ENCODE assay signal across 8 mouse cellular contexts in genomic region chr7:28373131-28373581, GRCm38 (mm10). TPM values are rescaled to one million over a fixed set of nuclear protein-coding genes. Genes with fewer than 3 reads are reported as not detected.
DNase-seq lines count a peak whose midpoint lies in the region; ATAC-seq and TF ChIP-seq lines count a peak whose summit lies in the region.

No protein-coding gene starts in this region.

- peak; percentile 11 for ATAC-seq in limb, embryonic 14.5 days (ENCODE audit: low FRiP score, low read depth)
- peak; percentile 18 for ATAC-seq in midbrain, postnatal 0 days (ENCODE audit: low FRiP score)
- peak; percentile 0; the same call in 1 of the 2 replicates for ATAC-seq in stomach, embryonic 15.5 days (ENCODE audit: insufficient read depth, low FRiP score, low read depth)

- peak overlapping the region; percentile 47 for H3K4me2 ChIP-seq in limb, embryonic 14.5 days (replicated peaks; ENCODE audit: low read depth, low read length, severe bottlenecking)
- peak overlapping the region; percentile 99 for H3K4me2 ChIP-seq in midbrain, postnatal 0 days (ENCODE audit: low read depth, low read length, poor library complexity, severe bottlenecking)
- H3K4me2 ChIP-seq in stomach, embryonic 15.5 days, result peak overlapping the region; percentile 69

- no peak for TF ChIP-seq POLR2A in cortical plate, adult 2 months (IDR thresholded peaks at IDR 0.05; ENCODE audit: extremely low read depth, insufficient read depth, low read length)
- no peak for TF ChIP-seq POLR2A in limb, embryonic 14.5 days (IDR thresholded peaks at IDR 0.05; ENCODE audit: borderline replicate concordance, extremely low read depth, insufficient read depth, insufficient read length)

- no peaks in the 10 kb centered on the region for H3K27me3 ChIP-seq in limb, embryonic 14.5 days (ENCODE audit: control insufficient read depth, insufficient read depth, low read length)
- no peaks in the 10 kb centered on the region for H3K27me3 ChIP-seq in midbrain, postnatal 0 days (ENCODE audit: insufficient read depth, low read length)
- no peaks in the 10 kb centered on the region for H3K27me3 ChIP-seq in stomach, embryonic 15.5 days (replicated peaks)

- H3K36me3 ChIP-seq in limb, embryonic 14.5 days (ENCODE audit: control insufficient read depth, insufficient read depth, low read length), result peaks cover 35% of the 10 kb centered on the region
- no peaks in the 10 kb centered on the region for H3K36me3 ChIP-seq in midbrain, postnatal 0 days (ENCODE audit: insufficient read depth, low read length)
- H3K36me3 ChIP-seq in stomach, embryonic 15.5 days, result peaks cover 9% of the 10 kb centered on the region

- under 1% methylated on average over 9 of the region's 9 CpGs for WGBS in limb, embryonic 14.5 days
- WGBS in midbrain, postnatal 0 days, result under 1% methylated on average over 9 of the region's 9 CpGs
- WGBS in stomach, embryonic 15.5 days, result under 1% methylated on average over 9 of the region's 9 CpGs

- peak; percentile 78 for DNase-seq in ovary, postnatal 14 days (ENCODE audit: low spot score)
- no peak for DNase-seq in ovary, postnatal 36 days (ENCODE audit: low spot score)
- DNase-seq in gastrocnemius, postnatal 25 days, result peak; percentile 66
- peak; percentile 84 to 88 for DNase-seq in kidney, adult 8-10 months
- DNase-seq in limb, embryonic 14.5 days (ENCODE audit: low spot score), result peak; percentile 95
- peak; percentile 92 for DNase-seq in midbrain, postnatal 0 days (ENCODE audit: low spot score)

- TF ChIP-seq CTCF in cortical plate, adult 2 months (IDR thresholded peaks at IDR 0.05; ENCODE audit: extremely low read depth, insufficient read depth, low read length), result peak; percentile 65
- TF ChIP-seq CTCF in midbrain, postnatal 0 days (IDR thresholded peaks at IDR 0.05), result peak; percentile 81

- no peak overlapping the region for H3K27ac ChIP-seq in cortical plate, adult 2 months (ENCODE audit: insufficient read depth, low read length)
- peak overlapping the region; percentile 87 for H3K27ac ChIP-seq in limb, embryonic 14.5 days (replicated peaks; ENCODE audit: low read depth, low read length)
- peak overlapping the region; percentile 51 for H3K27ac ChIP-seq in midbrain, postnatal 0 days (ENCODE audit: low read depth, low read length)
- peak overlapping the region; percentile 95 for H3K27ac ChIP-seq in stomach, embryonic 15.5 days

- no peaks in the 10 kb centered on the region; the same call in 1 of the 2 replicates for H3K4me1 ChIP-seq in cortical plate, adult 2 months (ENCODE audit: control insufficient read depth, insufficient read depth, low read length)
- peaks cover 41% of the 10 kb centered on the region for H3K4me1 ChIP-seq in limb, embryonic 14.5 days (ENCODE audit: control insufficient read depth, insufficient read depth, low read length)
- H3K4me1 ChIP-seq in midbrain, postnatal 0 days (ENCODE audit: insufficient read depth, low read length), result peaks cover 18% of the 10 kb centered on the region; the same call in 1 of the 2 replicates
- H3K4me1 ChIP-seq in stomach, embryonic 15.5 days, result peaks cover 40% of the 10 kb centered on the region

- no peaks in the 10 kb centered on the region for H3K9me3 ChIP-seq in limb, embryonic 14.5 days (ENCODE audit: control insufficient read depth, low read length)
- no peaks in the 10 kb centered on the region for H3K9me3 ChIP-seq in midbrain, postnatal 0 days (ENCODE audit: low read length)
- H3K9me3 ChIP-seq in stomach, embryonic 15.5 days, result no peaks in the 10 kb centered on the region

- H3K4me3 ChIP-seq in cortical plate, adult 2 months (ENCODE audit: insufficient read depth, low read length), result peak overlapping the region; percentile 26
- peak overlapping the region; percentile 82 for H3K4me3 ChIP-seq in limb, embryonic 14.5 days (replicated peaks; ENCODE audit: low read length)
- peak overlapping the region; percentile 77 for H3K4me3 ChIP-seq in midbrain, postnatal 0 days (ENCODE audit: low read depth, low read length)
- H3K4me3 ChIP-seq in stomach, embryonic 15.5 days (replicated peaks), result peak overlapping the region; percentile 63

- no peak overlapping the region for H3K9ac ChIP-seq in limb, embryonic 14.5 days (ENCODE audit: low read depth, low read length, severe bottlenecking)
- H3K9ac ChIP-seq in midbrain, postnatal 0 days (replicated peaks; ENCODE audit: low read length, poor library complexity, severe bottlenecking), result no peak overlapping the region
- H3K9ac ChIP-seq in stomach, embryonic 15.5 days, result no peak overlapping the region; the same call in 1 of the 2 replicates

RNA-seq across cellular contexts. Expression of gene Plekhg2, which starts 0.8 kb away (rescaled TPM):
- polyA plus RNA-seq in cortical plate, adult 2 months (2012; rRNA removed), result 3.5 and 4.2 TPM in 2 replicates
- total RNA-seq in gastrocnemius, postnatal 25 days (2021), result 1 to 10 TPM; 4.7 to 7.3 TPM
- 67.3 and 87.8 TPM in 2 replicates for polyA plus RNA-seq in limb, embryonic 14.5 days (2012; rRNA removed)
- 59.0 and 69.1 TPM in 2 replicates for polyA plus RNA-seq in limb, embryonic 14.5 days (2014; fragmentation: Nextera tagmentation; extraction: Ambion mirVana)
- total RNA-seq in midbrain, postnatal 0 days (2014; rRNA removed), result 15.3 and 19.4 TPM in 2 replicates
- polyA plus RNA-seq in midbrain, postnatal 0 days (2015; fragmentation: Nextera tagmentation; extraction: Ambion mirVana), result 7.9 and 8.0 TPM in 2 replicates
- polyA plus RNA-seq in stomach, embryonic 15.5 days (2015; fragmentation: Nextera tagmentation; extraction: Ambion mirVana), result 48.4 and 52.3 TPM in 2 replicates

RNA-seq across cellular contexts. Expression of gene Zfp36, which starts 6.9 kb away (rescaled TPM):
- 3.6 and 3.8 TPM in 2 replicates for polyA plus RNA-seq in cortical plate, adult 2 months (2012; rRNA removed)
- 1 to 10 TPM; 7.3 to 7.6 TPM for total RNA-seq in gastrocnemius, postnatal 25 days (2021)
- polyA plus RNA-seq in limb, embryonic 14.5 days (2012; rRNA removed), result 12.3 and 19.0 TPM in 2 replicates
- 16.0 TPM in 2 replicates for polyA plus RNA-seq in limb, embryonic 14.5 days (2014; fragmentation: Nextera tagmentation; extraction: Ambion mirVana)
- total RNA-seq in midbrain, postnatal 0 days (2014; rRNA removed), result 3.0 and 4.1 TPM in 2 replicates
- 2.9 and 3.4 TPM in 2 replicates for polyA plus RNA-seq in midbrain, postnatal 0 days (2015; fragmentation: Nextera tagmentation; extraction: Ambion mirVana)
- 20.2 and 21.4 TPM in 2 replicates for polyA plus RNA-seq in stomach, embryonic 15.5 days (2015; fragmentation: Nextera tagmentation; extraction: Ambion mirVana)

RNA-seq across cellular contexts. Expression of gene Med29, which starts 19.4 kb away (rescaled TPM):
- 38.6 and 42.6 TPM in 2 replicates for polyA plus RNA-seq in cortical plate, adult 2 months (2012; rRNA removed)
- total RNA-seq in gastrocnemius, postnatal 25 days (2021), result 10 to 100 TPM; 19.6 to 20.2 TPM
- polyA plus RNA-seq in limb, embryonic 14.5 days (2012; rRNA removed), result 47.5 and 61.6 TPM in 2 replicates
- polyA plus RNA-seq in limb, embryonic 14.5 days (2014; fragmentation: Nextera tagmentation; extraction: Ambion mirVana), result 46.6 and 49.9 TPM in 2 replicates
- total RNA-seq in midbrain, postnatal 0 days (2014; rRNA removed), result 30.7 and 37.9 TPM in 2 replicates
- 41.6 and 43.2 TPM in 2 replicates for polyA plus RNA-seq in midbrain, postnatal 0 days (2015; fragmentation: Nextera tagmentation; extraction: Ambion mirVana)
- polyA plus RNA-seq in stomach, embryonic 15.5 days (2015; fragmentation: Nextera tagmentation; extraction: Ambion mirVana), result 44.8 and 47.4 TPM in 2 replicates

RNA-seq across cellular contexts. Expression of gene Paf1, which starts 19.6 kb away (rescaled TPM):
- polyA plus RNA-seq in cortical plate, adult 2 months (2012; rRNA removed), result 101 and 108 TPM in 2 replicates
- 10 to 100 TPM; 24.9 to 29.4 TPM for total RNA-seq in gastrocnemius, postnatal 25 days (2021)
- 97.8 and 102 TPM in 2 replicates for polyA plus RNA-seq in limb, embryonic 14.5 days (2012; rRNA removed)
- polyA plus RNA-seq in limb, embryonic 14.5 days (2014; fragmentation: Nextera tagmentation; extraction: Ambion mirVana), result 54.2 and 63.1 TPM in 2 replicates
- 80.3 and 84.2 TPM in 2 replicates for total RNA-seq in midbrain, postnatal 0 days (2014; rRNA removed)
- 89.3 and 90.0 TPM in 2 replicates for polyA plus RNA-seq in midbrain, postnatal 0 days (2015; fragmentation: Nextera tagmentation; extraction: Ambion mirVana)
- 76.5 and 79.0 TPM in 2 replicates for polyA plus RNA-seq in stomach, embryonic 15.5 days (2015; fragmentation: Nextera tagmentation; extraction: Ambion mirVana)

RNA-seq across cellular contexts. Expression of gene Rps16, which starts 22.7 kb away (rescaled TPM):
- polyA plus RNA-seq in cortical plate, adult 2 months (2012; rRNA removed), result 648 and 653 TPM in 2 replicates
- 100 to 1,000 TPM; 361 to 390 TPM for total RNA-seq in gastrocnemius, postnatal 25 days (2021)
- polyA plus RNA-seq in limb, embryonic 14.5 days (2012; rRNA removed), result 1,848 and 2,127 TPM in 2 replicates
- 1,280 and 1,345 TPM in 2 replicates for polyA plus RNA-seq in limb, embryonic 14.5 days (2014; fragmentation: Nextera tagmentation; extraction: Ambion mirVana)
- total RNA-seq in midbrain, postnatal 0 days (2014; rRNA removed), result 158 and 163 TPM in 2 replicates
- polyA plus RNA-seq in midbrain, postnatal 0 days (2015; fragmentation: Nextera tagmentation; extraction: Ambion mirVana), result 536 and 539 TPM in 2 replicates
- 826 and 1,031 TPM in 2 replicates for polyA plus RNA-seq in stomach, embryonic 15.5 days (2015; fragmentation: Nextera tagmentation; extraction: Ambion mirVana)

Comparison
In these comparisons a context has a peak if more than half of its experiments do, and no peak if none do; other contexts are left out.
1. H3K4me3 ChIP-seq: peak in every context shown above with its lines; median percentile 82 in limb, embryonic 14.5 days; 77 in midbrain, postnatal 0 days; 63 in stomach, embryonic 15.5 days; 26 in cortical plate, adult 2 months.
2. H3K4me2 ChIP-seq: peak in every context shown above with its lines; median percentile 99 in midbrain, postnatal 0 days; 69 in stomach, embryonic 15.5 days; 47 in limb, embryonic 14.5 days.